ENCODE assay signal across 14 mouse cellular contexts in the genomic region with DNA sequence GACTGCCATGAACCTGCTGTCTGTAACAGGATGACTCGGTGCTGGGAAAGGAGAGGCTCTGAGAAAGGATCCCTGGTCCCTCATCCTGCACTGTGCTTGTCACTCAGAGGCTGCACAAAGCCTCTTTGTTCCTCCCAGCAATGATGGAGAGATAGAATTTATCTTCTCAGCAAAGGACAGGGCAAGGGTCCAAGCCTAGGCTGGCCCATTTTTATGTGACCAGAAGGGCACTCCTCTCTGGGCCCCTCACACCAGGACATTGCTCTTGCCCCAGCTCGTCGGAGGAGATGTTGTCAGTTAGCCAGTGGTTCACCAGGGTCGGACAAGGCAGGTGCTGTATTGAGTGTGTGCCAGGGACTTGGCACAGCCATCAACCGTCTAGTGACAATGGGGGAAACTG. TPM values are rescaled to one million over a fixed set of nuclear protein-coding genes. Genes with fewer than 3 reads are reported as not detected.
DNase-seq lines count a peak whose midpoint lies in the region; ATAC-seq and TF ChIP-seq lines count a peak whose summit lies in the region.
"Had no signal": no experiment of that assay in that cellular context is flagged by ENCODE, and none has a peak within 500 bp of the region (broad histone marks: within the 10 kb centered on the region; RNA-seq: fewer than 3 reads in every experiment).

No protein-coding gene starts in this region.

- no peak overlapping the region for H3ac ChIP-seq in C2C12 (ENCODE audit: control insufficient read depth, insufficient read length, low read depth)

- no peak overlapping the region for H3K4me2 ChIP-seq in hindbrain, embryonic 12.5 days (replicated peaks)
- no peak overlapping the region for H3K4me2 ChIP-seq in midbrain, embryonic 14.5 days (ENCODE audit: low read length)
- no peak overlapping the region for H3K4me2 ChIP-seq in kidney, embryonic 14.5 days (replicated peaks; ENCODE audit: low read depth, low read length)

- peak; percentile 59 for ATAC-seq in hindbrain, embryonic 12.5 days (ENCODE audit: low FRiP score)
- peak; percentile 58 for ATAC-seq in midbrain, embryonic 14.5 days (ENCODE audit: low FRiP score, low TSS enrichment)
- ATAC-seq in kidney, embryonic 14.5 days (ENCODE audit: low FRiP score, low TSS enrichment): no peak

- H3K27ac ChIP-seq in embryonic facial prominence, embryonic 10.5 days (replicated peaks): peak overlapping the region; percentile 76
- H3K27ac ChIP-seq in hindbrain, embryonic 12.5 days: peak overlapping the region; percentile 79
- H3K27ac ChIP-seq in midbrain, embryonic 14.5 days (replicated peaks; ENCODE audit: low read depth, low read length): peak overlapping the region; percentile 74
- H3K27ac ChIP-seq in kidney, embryonic 14.5 days (ENCODE audit: low read depth, low read length): no peak overlapping the region
- H3K27ac ChIP-seq: kidney, postnatal 0 days had no signal

- DNase-seq in embryonic facial prominence, embryonic 10.5 days (ENCODE audit: low spot score): no peak
- DNase-seq in midbrain, embryonic 14.5 days: peak; percentile 55
- no peak for DNase-seq in layer of hippocampus, adult 11-12 months (ENCODE audit: low spot score)
- no peak for DNase-seq in urinary bladder, postnatal 25 days (ENCODE audit: low spot score)
- DNase-seq: adrenal gland, adult 2 months; cerebellum, postnatal 36 days; thymus, postnatal 25 days had no signal

- no peak for TF ChIP-seq CTCF in C2C12 (IDR thresholded peaks at IDR 0.05; ENCODE audit: control insufficient read depth, insufficient read depth, insufficient read length)

- H3K9me3 ChIP-seq in embryonic facial prominence, embryonic 10.5 days: no peaks in the 10 kb centered on the region
- no peaks in the 10 kb centered on the region for H3K9me3 ChIP-seq in hindbrain, embryonic 12.5 days (replicated peaks)
- no peaks in the 10 kb centered on the region for H3K9me3 ChIP-seq in midbrain, embryonic 14.5 days (ENCODE audit: control insufficient read depth, low read length)
- no peaks in the 10 kb centered on the region for H3K9me3 ChIP-seq in kidney, embryonic 14.5 days (ENCODE audit: control insufficient read depth, low read length)

- peaks cover 52% of the 10 kb centered on the region for H3K4me1 ChIP-seq in embryonic facial prominence, embryonic 10.5 days
- H3K4me1 ChIP-seq in hindbrain, embryonic 12.5 days: peaks cover 47% of the 10 kb centered on the region
- H3K4me1 ChIP-seq in midbrain, embryonic 14.5 days (ENCODE audit: control insufficient read depth, insufficient read depth, low read length): peaks cover 14% of the 10 kb centered on the region; the same call in 1 of the 2 replicates
- H3K4me1 ChIP-seq in kidney, embryonic 14.5 days (ENCODE audit: control insufficient read depth, insufficient read depth, low read length): peaks cover 7% of the 10 kb centered on the region

- no peaks in the 10 kb centered on the region for H3K79me2 ChIP-seq in C2C12 (ENCODE audit: control insufficient read depth, insufficient read depth)

- no peaks in the 10 kb centered on the region for H3K36me3 ChIP-seq in C2C12 (ENCODE audit: control insufficient read depth, insufficient read depth)
- no peaks in the 10 kb centered on the region for H3K36me3 ChIP-seq in embryonic facial prominence, embryonic 10.5 days (replicated peaks)
- H3K36me3 ChIP-seq in hindbrain, embryonic 12.5 days: no peaks in the 10 kb centered on the region
- H3K36me3 ChIP-seq in midbrain, embryonic 14.5 days (ENCODE audit: control insufficient read depth, insufficient read depth, low read length): no peaks in the 10 kb centered on the region
- no peaks in the 10 kb centered on the region for H3K36me3 ChIP-seq in kidney, embryonic 14.5 days (ENCODE audit: control insufficient read depth, insufficient read depth, low read length)

- no peak overlapping the region for H3K4me3 ChIP-seq in C2C12 (ENCODE audit: insufficient read depth, poor library complexity, severe bottlenecking)
- 0 out of 2 replicates have a peak overlapping the region, but pooled peaks have one; percentile 1 for H3K4me3 ChIP-seq in embryonic facial prominence, embryonic 10.5 days
- no peak overlapping the region for H3K4me3 ChIP-seq in hindbrain, embryonic 12.5 days
- no peak overlapping the region for H3K4me3 ChIP-seq in midbrain, embryonic 14.5 days (replicated peaks; ENCODE audit: low read depth, low read length)
- no peak overlapping the region for H3K4me3 ChIP-seq in kidney, embryonic 14.5 days (ENCODE audit: low read length)

- H3K9ac ChIP-seq in hindbrain, embryonic 12.5 days: no peak overlapping the region; the same call in 1 of the 2 replicates
- no peak overlapping the region for H3K9ac ChIP-seq in midbrain, embryonic 14.5 days (replicated peaks; ENCODE audit: low read length)
- no peak overlapping the region for H3K9ac ChIP-seq in kidney, embryonic 14.5 days (ENCODE audit: low read depth, low read length)

- H3K27me3 ChIP-seq in C2C12 (ENCODE audit: control insufficient read depth, insufficient read depth, insufficient read length): no peaks in the 10 kb centered on the region
- 0 out of 2 replicates have a peak, but pooled peaks cover 8% of the 10 kb centered on the region for H3K27me3 ChIP-seq in embryonic facial prominence, embryonic 10.5 days (replicated peaks; ENCODE audit: low read depth, poor library complexity, severe bottlenecking)
- H3K27me3 ChIP-seq in hindbrain, embryonic 12.5 days: no peaks in the 10 kb centered on the region
- H3K27me3 ChIP-seq in midbrain, embryonic 14.5 days (ENCODE audit: control insufficient read depth, insufficient read depth, low read length): no peaks in the 10 kb centered on the region
- H3K27me3 ChIP-seq in kidney, embryonic 14.5 days (ENCODE audit: control insufficient read depth, insufficient read depth, low read length): no peaks in the 10 kb centered on the region

- 32% methylated on average over 5 of the region's 5 CpGs for WGBS in embryonic facial prominence, embryonic 10.5 days
- 15% methylated on average over 5 of the region's 5 CpGs for WGBS in hindbrain, embryonic 12.5 days
- WGBS in midbrain, embryonic 14.5 days: 21% methylated on average over 5 of the region's 5 CpGs
- 49% methylated on average over 5 of the region's 5 CpGs for WGBS in kidney, embryonic 14.5 days

- no peaks in the 10 kb centered on the region for H3K79me3 ChIP-seq in C2C12 (ENCODE audit: low read depth)

TF ChIP-seq in C2C12, 6 proteins besides CTCF, POLR2A, EP300 and RAD21:
- TF ChIP-seq MYOD1 (IDR thresholded peaks at IDR 0.05; ENCODE audit: control insufficient read depth, insufficient read length, low read depth): peak; percentile 8
- no peak for TF ChIP-seq CEBPB (IDR thresholded peaks at IDR 0.05; ENCODE audit: low read depth)

RNA-seq across cellular contexts. Expression of gene Notch1, which starts 16.8 kb away (rescaled TPM):
- polyA plus RNA-seq in C2C12 (2012; fragmentation: generic; extraction: Trizol): 4.5 TPM
- 17.1 and 20.3 TPM in 2 replicates for polyA plus RNA-seq in embryonic facial prominence, embryonic 10.5 days (2016; fragmentation: Nextera tagmentation; extraction: Ambion mirVana)
- polyA plus RNA-seq in hindbrain, embryonic 12.5 days (2016; fragmentation: Nextera tagmentation; extraction: Ambion mirVana): 38.0 and 41.0 TPM in 2 replicates
- polyA plus RNA-seq in midbrain, embryonic 14.5 days (2014; fragmentation: Nextera tagmentation; extraction: Ambion mirVana): 22.0 and 33.9 TPM in 2 replicates
- 33.4 and 45.1 TPM in 2 replicates for polyA plus RNA-seq in kidney, embryonic 14.5 days (2014; fragmentation: Nextera tagmentation; extraction: Ambion mirVana)

RNA-seq across cellular contexts. Expression of gene Egfl7, which starts 46.6 kb away (rescaled TPM):
- 5.6 TPM for polyA plus RNA-seq in C2C12 (2012; fragmentation: generic; extraction: Trizol)
- 93.2 and 96.6 TPM in 2 replicates for polyA plus RNA-seq in embryonic facial prominence, embryonic 10.5 days (2016; fragmentation: Nextera tagmentation; extraction: Ambion mirVana)
- 61.4 and 72.1 TPM in 2 replicates for polyA plus RNA-seq in hindbrain, embryonic 12.5 days (2016; fragmentation: Nextera tagmentation; extraction: Ambion mirVana)
- polyA plus RNA-seq in midbrain, embryonic 14.5 days (2014; fragmentation: Nextera tagmentation; extraction: Ambion mirVana): 36.7 and 51.1 TPM in 2 replicates
- polyA plus RNA-seq in kidney, embryonic 14.5 days (2014; fragmentation: Nextera tagmentation; extraction: Ambion mirVana): 172 and 194 TPM in 2 replicates

RNA-seq across cellular contexts. Expression of gene Gm20532, which starts 53.2 kb away (rescaled TPM):
- not detected for polyA plus RNA-seq in C2C12 (2012; fragmentation: generic; extraction: Trizol)
- not detected in 2 replicates for polyA plus RNA-seq in embryonic facial prominence, embryonic 10.5 days (2016; fragmentation: Nextera tagmentation; extraction: Ambion mirVana)
- not detected in 2 replicates for polyA plus RNA-seq in hindbrain, embryonic 12.5 days (2016; fragmentation: Nextera tagmentation; extraction: Ambion mirVana)
- not detected in 2 replicates for polyA plus RNA-seq in midbrain, embryonic 14.5 days (2014; fragmentation: Nextera tagmentation; extraction: Ambion mirVana)
- not detected in 2 replicates for polyA plus RNA-seq in kidney, embryonic 14.5 days (2014; fragmentation: Nextera tagmentation; extraction: Ambion mirVana)
- polyA plus RNA-seq: adrenal gland, adult 2 months; heart, embryonic 16.5 days; kidney, postnatal 0 days; lung, embryonic 16.5 days; spleen, adult 2 months had no signal
